Mouse (Mus musculus) mouse trophoblast stem cell (cell line): Measurements from ENCODE around the gene Hao1.

Source experiments
- in situ Hi-C, 2 experiments: fragments of 300-500 bp; cut with MseI, MboI; formaldehyde crosslinking; loops; 2 replicates in 1 of 2; 3 replicates in 1 of 2; pipeline ENCODE4 v1.15.1; 2025

Gene Hao1

DNA sequence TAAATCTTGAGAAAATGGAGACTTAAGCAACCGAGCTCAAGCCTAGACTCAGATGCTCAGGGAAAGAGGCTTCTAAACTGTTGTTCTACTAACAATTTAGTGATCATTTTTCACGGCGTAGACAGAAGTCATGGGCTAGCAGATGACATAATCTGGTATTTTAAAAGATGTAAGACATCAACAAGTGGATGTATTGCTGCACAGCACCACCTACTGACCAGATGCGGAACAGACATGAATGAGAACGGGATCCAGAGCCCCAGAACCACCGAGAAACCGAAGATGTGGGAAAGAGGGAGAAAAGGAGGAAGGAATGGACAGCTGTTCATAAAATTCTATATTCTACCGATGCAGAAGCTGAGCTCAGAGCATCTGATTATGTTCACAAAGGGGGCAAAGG lies 72.4 kb downstream of the Hao1 start:
- in situ Hi-C loops, result loop anchor here in 1 of 2 experiments (25.0 kb wide), 1 partner anchor 919 kb away; the partner anchor contains the start of gene Bmp2

DNA sequence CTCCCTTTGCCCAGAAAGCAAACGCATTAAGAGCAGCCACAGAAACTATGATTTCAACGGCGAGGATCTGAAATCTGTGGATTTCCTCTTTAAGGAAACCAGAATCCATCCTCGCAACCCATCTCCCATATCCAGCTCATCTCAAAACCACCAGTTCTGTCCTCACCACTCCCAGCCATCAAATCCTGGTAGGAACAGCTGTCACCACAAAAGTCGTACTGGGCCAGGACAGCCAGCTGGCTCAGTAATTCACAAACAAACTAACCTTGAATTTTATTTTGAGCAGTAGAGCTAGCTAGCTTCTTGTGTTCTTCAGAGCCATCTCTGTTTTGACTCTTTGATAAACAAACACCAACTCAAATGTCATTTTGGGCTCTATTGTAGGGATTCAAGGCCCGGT lies 73.0 kb downstream of the Hao1 start:
- in situ Hi-C loops, result loop anchor here in 1 of 2 experiments (25.0 kb wide), 1 partner anchor 919 kb away; the partner anchor contains the start of gene Bmp2

DNA sequence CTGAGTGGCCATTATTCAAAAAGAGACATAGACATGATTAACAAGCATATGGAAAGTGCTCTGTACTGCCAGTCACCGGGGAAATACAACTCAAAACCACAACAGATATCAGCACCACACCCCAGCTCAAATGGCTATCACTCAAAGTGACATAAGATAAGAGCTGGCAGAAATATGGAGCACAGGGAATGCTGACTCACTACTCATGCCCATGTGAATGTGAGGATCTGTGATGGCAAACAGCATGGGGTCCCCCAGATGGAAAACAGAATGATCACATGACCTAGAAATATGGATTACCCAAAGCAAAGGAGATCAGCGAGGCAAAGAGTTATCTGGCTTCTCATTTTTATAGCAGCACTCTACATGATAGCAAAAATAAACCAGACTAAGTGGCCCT lies 89.0 kb downstream of the Hao1 start:
- in situ Hi-C loops, result no loop called here

DNA sequence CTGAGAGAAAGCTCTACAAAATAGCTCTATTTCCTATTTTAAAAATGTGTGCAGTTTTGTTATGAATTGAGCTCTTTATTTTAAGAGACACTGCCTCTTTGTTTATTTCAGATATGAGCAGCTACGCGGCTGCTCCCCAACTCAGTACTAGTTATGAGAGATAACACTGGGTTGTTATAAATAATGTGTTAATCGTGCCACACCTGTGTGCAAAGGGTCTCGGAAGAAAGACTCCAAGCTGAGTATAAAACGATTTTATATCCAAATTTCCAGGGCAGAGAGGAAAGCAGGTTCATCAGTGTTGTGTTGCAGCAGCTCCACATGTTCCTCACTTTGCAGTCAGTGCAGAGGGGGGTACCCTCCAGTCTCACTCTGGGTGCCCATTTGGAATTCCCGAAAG lies 91.8 kb downstream of the Hao1 start:
- in situ Hi-C loops, result no loop called here

DNA sequence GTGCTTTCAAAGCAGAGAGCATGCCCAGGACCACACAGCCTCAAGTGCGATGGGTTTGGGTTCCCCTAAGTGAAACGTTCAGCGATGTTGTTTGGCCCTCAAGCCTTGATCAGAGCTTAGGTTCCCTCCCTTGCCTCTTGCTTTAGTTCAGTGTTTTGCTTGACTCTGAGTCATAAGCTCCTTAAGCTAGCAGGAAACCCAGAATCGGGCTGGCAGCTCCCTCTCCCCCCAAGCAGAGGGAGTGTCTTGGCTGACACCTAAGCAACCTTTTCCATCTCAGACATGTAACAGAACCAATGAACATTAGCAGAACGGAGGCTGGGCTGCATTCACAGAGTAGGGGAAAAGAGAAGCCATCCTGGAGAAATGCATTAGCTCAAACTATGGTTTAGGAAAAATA lies 93.3 kb downstream of the Hao1 start:
- in situ Hi-C loops, result no loop called here

DNA sequence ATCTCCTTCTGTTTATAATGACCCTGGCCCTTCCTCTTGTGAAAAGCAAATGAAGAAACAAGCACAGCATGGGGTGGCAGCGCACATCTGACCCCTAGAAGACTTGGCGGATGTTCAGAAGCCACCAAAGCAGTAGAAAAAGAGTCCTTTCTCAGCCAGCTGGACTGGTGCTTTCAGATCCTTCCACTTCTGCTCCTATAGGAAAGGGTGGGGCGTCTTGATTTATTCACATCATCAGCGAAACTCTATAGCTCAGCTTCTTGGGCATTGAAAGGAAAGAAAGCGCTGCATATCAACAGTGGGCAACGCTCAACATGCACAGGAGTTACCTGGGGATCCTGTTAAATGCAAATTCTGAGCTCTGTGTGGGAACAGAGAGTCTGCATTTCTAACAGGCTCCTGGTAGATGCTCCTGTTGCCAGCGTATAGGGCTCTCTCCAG lies 98.1 kb downstream of the Hao1 start:
- in situ Hi-C loops, result no loop called here

DNA sequence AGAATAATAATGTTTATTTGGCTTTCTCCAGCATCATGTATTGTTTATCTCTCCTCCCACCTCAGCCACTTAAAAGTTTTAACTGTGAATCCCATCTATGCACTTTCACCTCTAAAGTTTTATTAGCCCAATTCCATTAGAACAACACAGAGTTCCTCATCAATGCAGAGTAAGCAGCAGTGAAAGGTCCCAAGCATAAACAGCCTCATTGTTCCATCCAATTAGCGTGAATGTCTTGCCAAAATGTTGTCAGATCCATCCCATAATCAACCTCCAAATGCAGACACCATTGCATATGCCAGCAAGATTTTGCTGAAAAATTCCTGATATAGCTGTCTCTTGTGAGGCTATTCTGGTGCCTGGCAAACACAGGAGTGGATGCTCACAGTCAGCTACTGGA lies 101.4 kb downstream of the Hao1 start:
- in situ Hi-C loops, result no loop called here

DNA sequence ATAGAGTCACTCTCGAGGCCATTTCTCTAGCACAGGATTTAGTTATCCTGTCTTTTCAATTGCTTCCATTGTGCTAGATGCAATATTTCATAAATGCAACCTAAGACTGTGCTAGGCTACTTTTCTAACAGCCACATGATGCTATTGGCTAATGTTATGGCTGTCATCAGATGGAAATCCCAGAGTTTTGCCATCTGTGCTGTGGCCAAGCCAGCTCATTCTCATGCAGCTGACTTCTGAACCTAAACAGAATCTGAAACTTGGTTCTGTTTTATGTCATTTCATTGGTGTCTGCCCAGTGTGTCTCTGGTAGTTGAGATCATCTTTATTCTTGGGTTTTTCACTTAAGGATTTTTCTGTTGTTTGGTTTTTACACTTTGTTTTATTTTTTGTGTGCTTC lies 103.2 kb downstream of the Hao1 start:
- in situ Hi-C loops, result no loop called here
